Mouse (Mus musculus): ENCODE data around the gene Myct1.

DNA sequence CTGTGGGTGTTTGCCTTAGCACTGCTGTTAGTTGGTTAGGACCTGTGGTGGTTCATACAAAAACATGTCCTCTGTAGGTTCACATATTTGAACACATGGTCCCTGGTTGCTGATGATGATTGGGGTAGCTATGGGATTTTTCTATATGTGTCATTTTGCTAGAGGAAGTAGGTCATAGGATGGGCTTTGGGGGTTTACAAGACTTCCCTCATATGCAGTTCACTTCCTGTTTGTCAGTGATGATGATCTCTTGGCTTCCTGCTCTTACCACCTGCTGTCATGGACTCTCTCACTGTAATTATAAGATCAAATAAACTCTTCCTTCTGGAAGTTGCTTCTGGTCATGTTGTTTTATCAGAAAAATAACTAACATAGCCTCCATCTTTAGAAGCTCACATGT, 34.8 kb upstream of the Myct1 start:
- TF ChIP-seq EP300 (IDR thresholded peaks at IDR 0.05; ENCODE audit: low read depth) (no peak), CTCF (IDR thresholded peaks at IDR 0.05; ENCODE audit: low read depth) (no peak)
